Mouse (Mus musculus): Measurements from ENCODE around the gene R3hdm4. TPM values are rescaled to one million over a fixed set of nuclear protein-coding genes. Genes with fewer than 3 reads are reported as not detected.

Gene R3hdm4
- polyA plus RNA-seq, 1 experiment from 2014 or later = 112 TPM

DNA sequence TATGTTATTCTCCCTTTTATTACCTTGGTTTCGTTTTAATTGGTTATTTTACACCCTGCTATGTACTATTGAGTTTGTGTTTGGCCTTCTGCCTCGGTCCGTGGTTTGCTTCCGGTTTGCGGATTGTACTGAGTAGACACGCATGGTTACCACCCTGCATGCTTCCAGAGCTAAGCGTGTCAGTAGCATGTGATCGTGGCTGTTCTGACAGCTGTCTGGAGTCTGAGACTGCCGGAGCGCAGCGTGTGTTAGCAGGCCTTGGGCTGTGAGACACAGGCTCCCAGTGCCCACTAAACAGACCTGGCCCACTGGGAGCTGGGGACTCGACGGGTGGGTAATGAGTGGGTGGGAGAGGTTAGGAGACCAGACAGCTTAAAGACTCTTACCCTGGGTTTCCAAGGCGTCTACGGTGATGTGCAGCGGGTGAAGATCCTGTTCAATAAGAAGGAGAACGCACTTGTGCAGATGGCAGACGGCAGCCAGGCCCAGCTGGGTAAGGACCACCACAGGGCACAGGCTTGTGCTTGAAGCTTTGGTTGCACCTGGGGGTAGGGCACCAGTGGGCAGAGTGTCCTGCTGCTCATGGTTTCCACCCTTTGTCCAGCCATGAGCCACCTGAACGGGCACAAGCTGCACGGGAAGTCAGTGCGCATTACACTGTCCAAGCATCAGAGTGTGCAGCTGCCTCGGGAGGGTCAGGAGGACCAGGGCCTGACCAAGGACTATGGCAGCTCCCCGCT is 58.8 kb downstream of the R3hdm4 start:
- H3K4me2 ChIP-seq (ENCODE audit: low read depth, low read length) = no peak overlapping the region
- peaks cover 45% of the 10 kb centered on the region for H3K36me3 ChIP-seq (ENCODE audit: control insufficient read depth, insufficient read depth)
- WGBS = 89% methylated on average over 23 of the region's 23 CpGs
- H3K4me3 ChIP-seq (ENCODE audit: low read length) = no peak overlapping the region
- H3K4me1 ChIP-seq (ENCODE audit: control insufficient read depth, insufficient read depth, low read length) = peaks cover 30% of the 10 kb centered on the region
- no peak for ATAC-seq (replicated peaks; ENCODE audit: extremely low read depth, insufficient read depth, low FRiP score)
- no peaks in the 10 kb centered on the region for H3K27me3 ChIP-seq (ENCODE audit: control insufficient read depth, insufficient read depth, low read length)
- no peaks in the 10 kb centered on the region for H3K9me3 ChIP-seq (replicated peaks; ENCODE audit: control insufficient read depth, low read length)
- H3K27ac ChIP-seq (ENCODE audit: low read length) = no peak overlapping the region
- H3K9ac ChIP-seq (ENCODE audit: low read length) = no peak overlapping the region

DNA sequence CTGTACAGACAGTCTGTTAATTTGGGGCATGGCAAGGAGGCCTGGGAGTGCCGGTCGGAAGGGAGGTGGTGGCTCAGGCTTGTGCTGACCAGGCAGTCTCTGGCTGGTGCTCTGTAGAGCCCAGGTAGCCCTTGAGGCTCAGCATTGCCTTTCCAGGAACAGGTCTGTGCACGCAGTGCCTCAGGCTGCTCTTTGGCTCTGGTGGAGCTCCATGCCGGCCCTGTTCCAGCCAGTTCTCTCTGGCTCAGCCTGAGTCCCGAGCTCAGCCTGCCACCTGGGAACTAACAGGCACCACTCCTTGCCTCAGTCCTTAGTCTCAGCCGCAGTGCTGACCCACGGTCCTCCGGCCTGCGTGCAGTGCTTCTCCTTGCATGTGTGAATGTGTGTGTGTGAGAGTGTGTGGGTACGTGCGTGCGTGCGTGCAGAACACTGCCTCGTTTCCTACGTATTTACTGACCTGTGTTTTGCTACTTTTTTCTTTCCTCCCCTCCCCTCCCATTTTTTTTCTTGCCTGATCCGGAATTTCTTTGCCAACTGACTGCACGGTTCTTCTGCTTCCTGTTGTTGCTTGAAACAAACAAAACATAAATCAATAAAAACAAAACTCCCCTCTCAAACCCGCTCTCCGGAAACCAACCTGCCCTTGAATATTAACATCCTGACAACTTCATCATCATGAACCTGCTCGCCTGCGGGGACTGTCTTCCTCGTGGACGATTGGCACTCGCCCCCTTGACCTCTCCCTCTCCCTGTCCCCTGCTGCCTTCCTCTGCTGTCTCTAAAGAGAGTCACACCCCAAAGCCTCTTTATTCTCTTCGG is 59.6 kb downstream of the R3hdm4 start:
- Histone ChIP-seq H3K9ac (ENCODE audit: low read length) (no peak overlapping the region), H3K4me3 (ENCODE audit: low read length) (no peak overlapping the region), H3K36me3 (ENCODE audit: control insufficient read depth, insufficient read depth) (peaks cover 46% of the 10 kb centered on the region), H3K9me3 (replicated peaks; ENCODE audit: control insufficient read depth, low read length) (no peaks in the 10 kb centered on the region), H3K27ac (ENCODE audit: low read length) (no peak overlapping the region), H3K4me2 (ENCODE audit: low read depth, low read length) (no peak overlapping the region), H3K4me1 (ENCODE audit: control insufficient read depth, insufficient read depth, low read length) (peaks cover 38% of the 10 kb centered on the region), H3K27me3 (ENCODE audit: control insufficient read depth, insufficient read depth, low read length) (no peaks in the 10 kb centered on the region)
- no peak for ATAC-seq (replicated peaks; ENCODE audit: extremely low read depth, insufficient read depth, low FRiP score)
- 81% methylated on average over 25 of the region's 25 CpGs for WGBS

GRCm38 (mm10) chr10:79860079-79860911 is 60.7 kb downstream of the R3hdm4 start:
- 88% methylated on average over 26 of the region's 26 CpGs for WGBS
- Histone ChIP-seq H3K36me3 (ENCODE audit: control insufficient read depth, insufficient read depth) (peaks cover 49% of the 10 kb centered on the region), H3K27ac (ENCODE audit: low read length) (no peak overlapping the region), H3K9me3 (replicated peaks; ENCODE audit: control insufficient read depth, low read length) (no peaks in the 10 kb centered on the region), H3K9ac (ENCODE audit: low read length) (no peak overlapping the region), H3K27me3 (ENCODE audit: control insufficient read depth, insufficient read depth, low read length) (no peaks in the 10 kb centered on the region), H3K4me3 (ENCODE audit: low read length) (no peak overlapping the region), H3K4me2 (ENCODE audit: low read depth, low read length) (no peak overlapping the region), H3K4me1 (ENCODE audit: control insufficient read depth, insufficient read depth, low read length) (peaks cover 41% of the 10 kb centered on the region)
- ATAC-seq (replicated peaks; ENCODE audit: extremely low read depth, insufficient read depth, low FRiP score) = no peak

Small RNA genes within 50 kb of the gene (microRNA-seq; reads per million reads assigned to microRNA genes)
- gene Mir6910 = not detected

Other genes with a start within 250 kb of the R3hdm4 start
- gene Cdc34, start 239.0 kb downstream of the R3hdm4 start, polyA plus RNA-seq (2015; fragmentation: Nextera tagmentation; extraction: Ambion mirVana) = 98.0 and 101 TPM in 2 replicates
- 1.1 and 1.3 TPM in 2 replicates for gene Gzmm, start 232.2 kb downstream of the R3hdm4 start, polyA plus RNA-seq (2015; fragmentation: Nextera tagmentation; extraction: Ambion mirVana)
- gene Bsg, start 216.7 kb downstream of the R3hdm4 start, polyA plus RNA-seq (2015; fragmentation: Nextera tagmentation; extraction: Ambion mirVana) = 1,046 and 1,072 TPM in 2 replicates
- gene Hcn2, start 204.6 kb downstream of the R3hdm4 start, polyA plus RNA-seq (2015; fragmentation: Nextera tagmentation; extraction: Ambion mirVana) = not detected in 2 replicates
- 36.1 and 36.3 TPM in 2 replicates for gene Polrmt, start 174.6 kb downstream of the R3hdm4 start, polyA plus RNA-seq (2015; fragmentation: Nextera tagmentation; extraction: Ambion mirVana)
- 0.13 TPM in 1 of 2 replicates, not detected in the other for gene Fgf22, start 166.1 kb downstream of the R3hdm4 start, polyA plus RNA-seq (2015; fragmentation: Nextera tagmentation; extraction: Ambion mirVana)
- 56.0 and 57.4 TPM in 2 replicates for gene Rnf126, start 154.3 kb downstream of the R3hdm4 start, polyA plus RNA-seq (2015; fragmentation: Nextera tagmentation; extraction: Ambion mirVana)
- gene Fstl3, start 143.9 kb downstream of the R3hdm4 start, polyA plus RNA-seq (2015; fragmentation: Nextera tagmentation; extraction: Ambion mirVana) = 22.6 and 26.7 TPM in 2 replicates
- 2.9 and 7.9 TPM in 2 replicates for gene Prss57, start 130.2 kb downstream of the R3hdm4 start, polyA plus RNA-seq (2015; fragmentation: Nextera tagmentation; extraction: Ambion mirVana)
- 59.6 and 67.6 TPM in 2 replicates for gene Palm, start 127.6 kb downstream of the R3hdm4 start, polyA plus RNA-seq (2015; fragmentation: Nextera tagmentation; extraction: Ambion mirVana)
- gene Misp, start 100.2 kb downstream of the R3hdm4 start, polyA plus RNA-seq (2015; fragmentation: Nextera tagmentation; extraction: Ambion mirVana) = 1.8 and 1.9 TPM in 2 replicates
- gene Ptbp1, start 66.8 kb downstream of the R3hdm4 start, polyA plus RNA-seq (2015; fragmentation: Nextera tagmentation; extraction: Ambion mirVana) = 125 and 146 TPM in 2 replicates
- 1.2 and 1.9 TPM in 2 replicates for gene Prtn3, start 46.7 kb downstream of the R3hdm4 start, polyA plus RNA-seq (2015; fragmentation: Nextera tagmentation; extraction: Ambion mirVana)
- gene Plppr3, start 46.6 kb downstream of the R3hdm4 start, polyA plus RNA-seq (2015; fragmentation: Nextera tagmentation; extraction: Ambion mirVana) = 9.1 and 9.8 TPM in 2 replicates
- 0.20 and 1.1 TPM in 2 replicates for gene Elane, start 35.0 kb downstream of the R3hdm4 start, polyA plus RNA-seq (2015; fragmentation: Nextera tagmentation; extraction: Ambion mirVana)
- not detected in 2 replicates for gene Cfd, start 30.4 kb downstream of the R3hdm4 start, polyA plus RNA-seq (2015; fragmentation: Nextera tagmentation; extraction: Ambion mirVana)
- 44.9 and 45.2 TPM in 2 replicates for gene Med16, start 12.3 kb downstream of the R3hdm4 start, polyA plus RNA-seq (2015; fragmentation: Nextera tagmentation; extraction: Ambion mirVana)
- gene Gm26602, start 10.4 kb downstream of the R3hdm4 start, polyA plus RNA-seq (2015; fragmentation: Nextera tagmentation; extraction: Ambion mirVana) = 2.4 and 13.2 TPM in 2 replicates
- 0.49 and 0.64 TPM in 2 replicates for gene Kiss1r, start 4.2 kb downstream of the R3hdm4 start, polyA plus RNA-seq (2015; fragmentation: Nextera tagmentation; extraction: Ambion mirVana)
- 1.5 and 2.3 TPM in 2 replicates for gene Arid3a, start 5.8 kb upstream of the R3hdm4 start, polyA plus RNA-seq (2015; fragmentation: Nextera tagmentation; extraction: Ambion mirVana)
- 69.6 TPM in 2 replicates for gene Wdr18, start 38.9 kb upstream of the R3hdm4 start, polyA plus RNA-seq (2015; fragmentation: Nextera tagmentation; extraction: Ambion mirVana)
- gene Grin3b, start 49.5 kb upstream of the R3hdm4 start, polyA plus RNA-seq (2015; fragmentation: Nextera tagmentation; extraction: Ambion mirVana) = 0.25 and 0.35 TPM in 2 replicates
- gene Tmem259, start 63.1 kb upstream of the R3hdm4 start, polyA plus RNA-seq (2015; fragmentation: Nextera tagmentation; extraction: Ambion mirVana) = 10.6 and 13.5 TPM in 2 replicates
- 218 and 255 TPM in 2 replicates for gene Cnn2, start 67.4 kb upstream of the R3hdm4 start, polyA plus RNA-seq (2015; fragmentation: Nextera tagmentation; extraction: Ambion mirVana)
- gene Abca7, start 75.3 kb upstream of the R3hdm4 start, polyA plus RNA-seq (2015; fragmentation: Nextera tagmentation; extraction: Ambion mirVana) = 3.2 TPM in 2 replicates
- gene Arhgap45, start 95.4 kb upstream of the R3hdm4 start, polyA plus RNA-seq (2015; fragmentation: Nextera tagmentation; extraction: Ambion mirVana) = 10.9 and 17.7 TPM in 2 replicates
- 136 and 144 TPM in 2 replicates for gene Polr2e, start 118.6 kb upstream of the R3hdm4 start, polyA plus RNA-seq (2015; fragmentation: Nextera tagmentation; extraction: Ambion mirVana)
- gene Gpx4, start 126.0 kb upstream of the R3hdm4 start, polyA plus RNA-seq (2015; fragmentation: Nextera tagmentation; extraction: Ambion mirVana) = 668 and 748 TPM in 2 replicates
- 11.7 and 13.5 TPM in 2 replicates for gene Sbno2, start 184.4 kb upstream of the R3hdm4 start, polyA plus RNA-seq (2015; fragmentation: Nextera tagmentation; extraction: Ambion mirVana)
- gene Stk11, start 194.6 kb upstream of the R3hdm4 start, polyA plus RNA-seq (2015; fragmentation: Nextera tagmentation; extraction: Ambion mirVana) = 13.8 and 15.3 TPM in 2 replicates
- 1,107 and 1,132 TPM in 2 replicates for gene Atp5d, start 217.4 kb upstream of the R3hdm4 start, polyA plus RNA-seq (2015; fragmentation: Nextera tagmentation; extraction: Ambion mirVana)
- gene Cbarp, start 219.6 kb upstream of the R3hdm4 start, polyA plus RNA-seq (2015; fragmentation: Nextera tagmentation; extraction: Ambion mirVana) = 2.5 TPM in 2 replicates
- 10.3 and 13.0 TPM in 2 replicates for gene Midn, start 227.1 kb upstream of the R3hdm4 start, polyA plus RNA-seq (2015; fragmentation: Nextera tagmentation; extraction: Ambion mirVana)
- 85.3 and 87.6 TPM in 2 replicates for gene Cirbp, start 244.8 kb upstream of the R3hdm4 start, polyA plus RNA-seq (2015; fragmentation: Nextera tagmentation; extraction: Ambion mirVana)

Measured in heart, embryonic 16.5 days (tissue).